38 mouse cellular contexts compared by ENCODE assay signal in the genomic region with DNA sequence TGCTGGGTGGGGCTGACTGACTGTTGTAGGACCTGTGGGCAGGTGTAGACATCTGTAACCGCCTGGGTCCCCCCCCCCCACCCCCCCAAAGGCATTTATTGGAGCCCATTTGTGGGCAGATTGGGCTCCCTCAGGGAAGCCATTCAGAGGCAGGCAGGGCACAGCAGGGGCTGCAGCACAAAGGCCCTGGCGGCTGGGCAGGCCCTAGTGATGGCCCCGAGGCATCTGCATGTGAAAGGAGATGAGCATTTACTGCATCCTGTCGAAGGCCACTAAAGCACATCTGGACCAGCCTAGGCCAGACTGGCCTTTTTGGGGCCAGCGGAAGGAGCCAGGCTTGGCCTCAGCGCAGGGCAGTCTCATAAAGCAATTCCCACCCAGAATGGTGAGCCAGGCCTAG. TPM values are rescaled to one million over a fixed set of nuclear protein-coding genes. Genes with fewer than 3 reads are reported as not detected.
A peak's percentile ranks its signal among the peaks of the same experiment; 100 is the strongest.
DNase-seq lines count a peak whose midpoint lies in the region; ATAC-seq and TF ChIP-seq lines count a peak whose summit lies in the region.
"Had no signal": no experiment of that assay in that cellular context is flagged by ENCODE, and none has a peak within 500 bp of the region (broad histone marks: within the 10 kb centered on the region; RNA-seq: fewer than 3 reads in every experiment).

No protein-coding gene starts in this region.

- no peaks in the 10 kb centered on the region for H3K27me3 ChIP-seq in hindbrain, embryonic 11.5 days (ENCODE audit: control insufficient read depth, insufficient read depth, low read length)
- H3K27me3 ChIP-seq in hindbrain, embryonic 16.5 days (replicated peaks; ENCODE audit: control insufficient read depth, insufficient read depth, low read length): no peaks in the 10 kb centered on the region
- H3K27me3 ChIP-seq in E14TG2a.4 (ENCODE audit: insufficient read depth, low read length): peaks cover 31% of the 10 kb centered on the region
- no peaks in the 10 kb centered on the region for H3K27me3 ChIP-seq in ES-Bruce4 (ENCODE audit: control insufficient read depth, insufficient read depth, low read length, poor library complexity, severe bottlenecking)
- H3K27me3 ChIP-seq in intestine, embryonic 16.5 days (replicated peaks; ENCODE audit: control insufficient read depth, insufficient read depth, low read length): no peaks in the 10 kb centered on the region
- H3K27me3 ChIP-seq: embryonic facial prominence, embryonic 15.5 days; forebrain, embryonic 13.5 days; hindbrain, embryonic 15.5 days; liver, embryonic 13.5 days; Patski had no signal

- H3K9me3 ChIP-seq in hindbrain, embryonic 11.5 days (ENCODE audit: control insufficient read depth, low read length): no peaks in the 10 kb centered on the region
- H3K9me3 ChIP-seq in hindbrain, embryonic 16.5 days (ENCODE audit: control insufficient read depth, low read length): no peaks in the 10 kb centered on the region
- H3K9me3 ChIP-seq in E14TG2a.4 (ENCODE audit: low read length): no peaks in the 10 kb centered on the region
- no peaks in the 10 kb centered on the region for H3K9me3 ChIP-seq in ES-Bruce4 (replicated peaks; ENCODE audit: control insufficient read depth, insufficient read depth, low read length, poor library complexity, severe bottlenecking)
- no peaks in the 10 kb centered on the region for H3K9me3 ChIP-seq in intestine, embryonic 16.5 days (ENCODE audit: control insufficient read depth, low read length)
- H3K9me3 ChIP-seq: embryonic facial prominence, embryonic 15.5 days; forebrain, embryonic 13.5 days; hindbrain, embryonic 15.5 days; liver, embryonic 13.5 days; midbrain, embryonic 12.5 days had no signal

- peaks cover 6% of the 10 kb centered on the region; the same call in 1 of the 2 replicates for H3K4me1 ChIP-seq in hindbrain, embryonic 11.5 days (replicated peaks; ENCODE audit: control insufficient read depth, insufficient read depth, low read length)
- H3K4me1 ChIP-seq in hindbrain, embryonic 16.5 days (ENCODE audit: control insufficient read depth, insufficient read depth, low read depth, low read length): peaks cover 2% of the 10 kb centered on the region; the same call in 1 of the 2 replicates
- peaks cover 60% of the 10 kb centered on the region for H3K4me1 ChIP-seq in E14TG2a.4 (replicated peaks; ENCODE audit: low read depth, low read length)
- peaks cover 8% of the 10 kb centered on the region for H3K4me1 ChIP-seq in ES-Bruce4 (ENCODE audit: control insufficient read depth, insufficient read depth, low read length)
- no peaks in the 10 kb centered on the region for H3K4me1 ChIP-seq in intestine, embryonic 16.5 days (ENCODE audit: control insufficient read depth, insufficient read depth, low read length)

- 10% methylated on average over 6 of the region's 6 CpGs for WGBS in hindbrain, embryonic 11.5 days
- 26% methylated on average over 5 of the region's 6 CpGs for WGBS in hindbrain, embryonic 16.5 days
- 64% methylated on average over 6 of the region's 6 CpGs for WGBS in intestine, embryonic 16.5 days

- H3K4me2 ChIP-seq in hindbrain, embryonic 11.5 days (replicated peaks; ENCODE audit: low read depth, low read length): no peak overlapping the region
- no peak overlapping the region for H3K4me2 ChIP-seq in hindbrain, embryonic 16.5 days (ENCODE audit: low read length)
- H3K4me2 ChIP-seq in intestine, embryonic 16.5 days (ENCODE audit: low read depth, low read length): no peak overlapping the region
- H3K4me2 ChIP-seq: embryonic facial prominence, embryonic 15.5 days; forebrain, embryonic 13.5 days; heart, embryonic 11.5 days; hindbrain, embryonic 15.5 days; liver, embryonic 13.5 days; lung, embryonic 14.5 days; midbrain, embryonic 12.5 days had no signal

- TF ChIP-seq POLR2A in ES-Bruce4 (IDR thresholded peaks at IDR 0.05; ENCODE audit: insufficient read depth, low read length): no peak

- H3K4me3 ChIP-seq in hindbrain, embryonic 11.5 days (ENCODE audit: low read depth, low read length): no peak overlapping the region
- H3K4me3 ChIP-seq in hindbrain, embryonic 16.5 days (ENCODE audit: low read length): no peak overlapping the region
- H3K4me3 ChIP-seq in E14TG2a.4 (replicated peaks; ENCODE audit: low read length) (0 out of 2 replicates have a peak overlapping the region, but pooled peaks have one; percentile 4), ES-Bruce4 (ENCODE audit: low read depth, low read length) (no peak overlapping the region)
- H3K4me3 ChIP-seq in intestine, embryonic 16.5 days (ENCODE audit: low read length): no peak overlapping the region
- H3K4me3 ChIP-seq: embryonic facial prominence, embryonic 15.5 days; forebrain, embryonic 13.5 days; hindbrain, embryonic 15.5 days; layer of hippocampus, adult 2 months; left cerebral cortex, adult 2 months; liver, embryonic 13.5 days; midbrain, embryonic 12.5 days had no signal

- TF ChIP-seq EP300 in ES-Bruce4 (IDR thresholded peaks at IDR 0.05; ENCODE audit: insufficient read depth, low read depth, low read length): peak; percentile 95

- no peak for TF ChIP-seq CTCF in E14TG2a.4 (conservative IDR thresholded peaks at IDR 0.05; ENCODE audit: low read length)
- TF ChIP-seq CTCF in ES-Bruce4 (IDR thresholded peaks at IDR 0.05; ENCODE audit: low read depth, low read length): no peak

- H3K36me3 ChIP-seq in hindbrain, embryonic 11.5 days (ENCODE audit: control insufficient read depth, insufficient read depth, low read length): no peaks in the 10 kb centered on the region
- no peaks in the 10 kb centered on the region for H3K36me3 ChIP-seq in hindbrain, embryonic 16.5 days (ENCODE audit: control insufficient read depth, insufficient read depth, low read length)
- no peaks in the 10 kb centered on the region for H3K36me3 ChIP-seq in E14TG2a.4 (ENCODE audit: insufficient read depth, low read length)
- no peaks in the 10 kb centered on the region for H3K36me3 ChIP-seq in ES-Bruce4 (ENCODE audit: control insufficient read depth, insufficient read depth, low read length, poor library complexity, severe bottlenecking)
- no peaks in the 10 kb centered on the region for H3K36me3 ChIP-seq in intestine, embryonic 16.5 days (ENCODE audit: control insufficient read depth, insufficient read depth, low read length)
- H3K36me3 ChIP-seq: embryonic facial prominence, embryonic 15.5 days; hindbrain, embryonic 15.5 days; liver, embryonic 13.5 days; midbrain, embryonic 12.5 days had no signal

- H3K27ac ChIP-seq in hindbrain, embryonic 11.5 days (ENCODE audit: low read depth, low read length): no peak overlapping the region
- H3K27ac ChIP-seq in hindbrain, embryonic 16.5 days (ENCODE audit: low read depth, low read length): no peak overlapping the region
- no peak overlapping the region for H3K27ac ChIP-seq in ES-Bruce4 (ENCODE audit: insufficient read depth, low read length)
- H3K27ac ChIP-seq in intestine, embryonic 16.5 days (ENCODE audit: low read length): no peak overlapping the region
- H3K27ac ChIP-seq: embryonic facial prominence, embryonic 15.5 days; forebrain, embryonic 13.5 days; hindbrain, embryonic 15.5 days; layer of hippocampus, adult 2 months; left cerebral cortex, adult 2 months; liver, embryonic 13.5 days; midbrain, embryonic 12.5 days had no signal

- H3K9ac ChIP-seq in hindbrain, embryonic 11.5 days (ENCODE audit: low read depth, low read length): no peak overlapping the region
- no peak overlapping the region for H3K9ac ChIP-seq in hindbrain, embryonic 16.5 days (ENCODE audit: low read depth, low read length)
- H3K9ac ChIP-seq in ES-Bruce4 (ENCODE audit: low read depth, poor library complexity, severe bottlenecking): no peak overlapping the region
- no peak overlapping the region for H3K9ac ChIP-seq in intestine, embryonic 16.5 days (ENCODE audit: low read depth, low read length)
- H3K9ac ChIP-seq: embryonic facial prominence, embryonic 15.5 days; forebrain, embryonic 13.5 days; hindbrain, embryonic 15.5 days; liver, embryonic 13.5 days; lung, embryonic 14.5 days; midbrain, embryonic 12.5 days had no signal

- DNase-seq in hindbrain, embryonic 11.5 days (ENCODE audit: low spot score): peak; percentile 15
- DNase-seq in embryo, embryonic 9.5 days (ENCODE audit: extremely low spot score): peak; percentile 37
- DNase-seq in left cerebral cortex, adult 8-10 months (ENCODE audit: low spot score in 2 of 2): no peak
- DNase-seq: B cell, adult 2 months; cerebellum, adult 2 months; cerebellum, postnatal 14 days; gastrocnemius, postnatal 25 days; heart, adult 11 months; heart, postnatal 36 days; kidney, adult 2 months; kidney, postnatal 36 days; liver, embryonic 13.5 days; lung, embryonic 14.5 days; lung, postnatal 14 days; spleen, adult 18-20 months; thymus, adult 18-20 months; thymus, postnatal 25 days had no signal

- ATAC-seq in hindbrain, embryonic 11.5 days (ENCODE audit: low FRiP score): no peak
- ATAC-seq in hindbrain, embryonic 16.5 days: no peak
- ATAC-seq in intestine, embryonic 16.5 days: no peak
- ATAC-seq: forebrain, embryonic 13.5 days; Patski had no signal

RNA-seq across cellular contexts. Expression of a gene that starts 6.0 kb away (rescaled TPM):
- 20.4 and 22.4 TPM in 2 replicates for polyA plus RNA-seq in hindbrain, embryonic 11.5 days (2014; fragmentation: Nextera tagmentation; extraction: Ambion mirVana)
- polyA plus RNA-seq in hindbrain, embryonic 16.5 days (2015; fragmentation: Nextera tagmentation; extraction: Ambion mirVana): 56.2 and 56.4 TPM in 2 replicates
- polyA plus RNA-seq in ES-Bruce4 (2011; ENCODE audit: insufficient read depth, insufficient read length, low read depth, missing spikeins): 5.6 and 6.1 TPM in 2 replicates
- 10 to 100 TPM; 16.2 to 18.5 (median 17.1) TPM for total RNA-seq in left cerebral cortex, adult 8-10 months (2022)
- polyA plus RNA-seq in intestine, embryonic 16.5 days (2015; fragmentation: Nextera tagmentation; extraction: Ambion mirVana): 47.8 and 54.7 TPM in 2 replicates

RNA-seq across cellular contexts. Expression of a gene that starts 17.0 kb away (rescaled TPM):
- polyA plus RNA-seq in hindbrain, embryonic 11.5 days (2014; fragmentation: Nextera tagmentation; extraction: Ambion mirVana): 4.5 and 6.8 TPM in 2 replicates
- polyA plus RNA-seq in hindbrain, embryonic 16.5 days (2015; fragmentation: Nextera tagmentation; extraction: Ambion mirVana): 0.24 and 0.29 TPM in 2 replicates
- 0.20 TPM in 1 of 2 replicates, not detected in the other for polyA plus RNA-seq in ES-Bruce4 (2011; ENCODE audit: insufficient read depth, insufficient read length, low read depth, missing spikeins)
- total RNA-seq in left cerebral cortex, adult 8-10 months (2022): under 1 TPM in 2 of 4 experiments, not detected in 2; 0.14 to 0.15 TPM
- 0.59 and 0.70 TPM in 2 replicates for polyA plus RNA-seq in intestine, embryonic 16.5 days (2015; fragmentation: Nextera tagmentation; extraction: Ambion mirVana)
- total RNA-seq: adrenal gland, adult 18-20 months; adrenal gland, postnatal 4 days; gastrocnemius, adult 18-20 months; gastrocnemius, postnatal 25 days; heart, postnatal 36 days; layer of hippocampus, adult 2 months; layer of hippocampus, postnatal 14 days; left cerebral cortex, adult 2 months; monocyte, adult 5-6 weeks; neutrophil, adult 5-6 weeks had no signal
- polyA plus RNA-seq: cerebellum, adult 2 months; embryonic facial prominence, embryonic 15.5 days; heart, embryonic 16.5 days; kidney, adult 2 months; kidney, embryonic 16.5 days; liver, embryonic 13.5 days; lung, embryonic 14.5 days; stomach, embryonic 16.5 days had no signal

RNA-seq across cellular contexts. Expression of a gene that starts 40.2 kb away (rescaled TPM):
- 138 and 144 TPM in 2 replicates for polyA plus RNA-seq in hindbrain, embryonic 11.5 days (2014; fragmentation: Nextera tagmentation; extraction: Ambion mirVana)
- 124 and 133 TPM in 2 replicates for polyA plus RNA-seq in hindbrain, embryonic 16.5 days (2015; fragmentation: Nextera tagmentation; extraction: Ambion mirVana)
- 38.8 and 43.8 TPM in 2 replicates for polyA plus RNA-seq in ES-Bruce4 (2011; ENCODE audit: insufficient read depth, insufficient read length, low read depth, missing spikeins)
- 100 to 1,000 TPM in 2 of 4 experiments, 10 to 100 TPM in 2; 92.1 to 104 (median 98.2) TPM for total RNA-seq in left cerebral cortex, adult 8-10 months (2022)
- polyA plus RNA-seq in intestine, embryonic 16.5 days (2015; fragmentation: Nextera tagmentation; extraction: Ambion mirVana): 1,956 and 2,187 TPM in 2 replicates

Comparison
In these comparisons a context has a peak if more than half of its experiments do, and no peak if none do; other contexts are left out.
1. DNase-seq: peak in hindbrain, embryonic 11.5 days (single experiment) and embryo, embryonic 9.5 days (single experiment); none in left cerebral cortex, adult 8-10 months (0 of 2).
2. RNA of a gene that starts 40.2 kb away (polyA plus RNA-seq): 1,956 to 2,187 TPM in intestine, embryonic 16.5 days; 138 to 144 TPM in hindbrain, embryonic 11.5 days, 124 to 133 TPM in hindbrain, embryonic 16.5 days and 38.8 to 43.8 TPM in ES-Bruce4; every median in the first group is over 10 times any median in the second.